Mouse (Mus musculus): Measurements from ENCODE around the gene Pgp.

Gene Pgp

GRCm38 (mm10) chr17:24462932-24463331 is 7.3 kb upstream of the Pgp start:
- no peak for DNase-seq

GRCm38 (mm10) chr17:24463374-24464133 is 6.6 kb upstream of the Pgp start:
- DNase-seq: no peak

GRCm38 (mm10) chr17:24468636-24469246 is 1.5 kb upstream of the Pgp start:
- DNase-seq: no peak

DNA sequence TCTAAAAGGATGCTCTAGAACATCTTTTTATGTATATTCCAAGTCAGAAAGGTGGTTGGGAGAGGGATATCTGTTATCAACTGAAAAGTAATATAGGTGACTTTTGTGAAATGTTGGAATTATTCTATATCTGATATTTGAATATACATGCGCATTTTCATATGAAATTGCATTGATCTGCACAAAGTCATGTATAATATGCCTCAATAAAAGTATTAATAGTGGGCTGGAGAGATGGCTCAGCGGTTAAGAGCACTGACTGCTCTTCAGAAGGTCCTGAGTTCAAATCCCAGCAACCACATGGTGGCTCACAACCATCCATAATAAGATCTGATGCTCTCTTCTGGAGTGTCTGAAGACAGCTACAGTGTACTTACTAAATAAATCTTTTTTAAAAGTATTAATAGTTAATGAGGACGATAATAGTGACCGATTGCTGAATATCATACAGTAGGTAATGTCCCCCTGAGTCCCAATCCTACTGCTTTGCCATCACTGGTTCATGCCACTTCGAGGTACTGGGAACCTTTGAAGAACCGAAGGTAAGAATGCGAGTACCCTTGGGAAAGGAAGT is 769 bp upstream of the Pgp start:
- DNase-seq: no peak

DNA sequence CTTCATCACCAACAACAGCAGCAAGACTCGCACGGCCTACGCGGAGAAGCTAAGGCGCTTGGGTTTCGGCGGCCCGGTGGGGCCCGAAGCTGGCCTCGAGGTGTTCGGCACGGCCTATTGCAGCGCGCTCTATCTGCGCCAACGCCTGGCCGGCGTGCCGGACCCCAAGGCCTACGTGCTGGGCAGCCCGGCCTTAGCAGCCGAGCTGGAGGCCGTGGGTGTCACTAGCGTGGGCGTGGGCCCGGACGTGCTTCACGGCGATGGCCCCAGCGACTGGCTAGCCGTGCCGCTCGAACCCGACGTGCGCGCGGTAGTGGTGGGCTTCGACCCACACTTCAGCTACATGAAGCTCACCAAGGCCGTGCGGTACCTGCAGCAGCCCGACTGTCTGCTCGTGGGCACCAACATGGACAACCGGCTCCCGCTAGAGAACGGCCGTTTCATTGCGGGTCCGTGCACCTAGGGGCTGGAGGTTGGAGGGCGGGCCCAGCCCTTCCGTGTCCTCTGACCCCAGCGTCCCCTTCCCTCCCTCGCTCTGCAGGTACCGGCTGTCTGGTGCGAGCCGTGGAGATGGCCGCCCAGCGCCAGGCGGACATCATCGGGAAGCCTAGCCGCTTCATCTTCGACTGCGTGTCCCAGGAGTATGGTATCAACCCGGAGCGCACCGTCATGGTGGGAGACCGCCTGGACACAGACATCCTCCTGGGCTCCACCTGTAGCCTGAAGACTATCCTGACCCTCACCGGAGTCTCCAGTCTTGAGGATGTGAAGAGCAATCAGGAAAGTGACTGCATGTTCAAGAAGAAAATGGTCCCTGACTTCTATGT is 722 bp downstream of the Pgp start:
- peak; percentile 40 to 67 for DNase-seq

DNA sequence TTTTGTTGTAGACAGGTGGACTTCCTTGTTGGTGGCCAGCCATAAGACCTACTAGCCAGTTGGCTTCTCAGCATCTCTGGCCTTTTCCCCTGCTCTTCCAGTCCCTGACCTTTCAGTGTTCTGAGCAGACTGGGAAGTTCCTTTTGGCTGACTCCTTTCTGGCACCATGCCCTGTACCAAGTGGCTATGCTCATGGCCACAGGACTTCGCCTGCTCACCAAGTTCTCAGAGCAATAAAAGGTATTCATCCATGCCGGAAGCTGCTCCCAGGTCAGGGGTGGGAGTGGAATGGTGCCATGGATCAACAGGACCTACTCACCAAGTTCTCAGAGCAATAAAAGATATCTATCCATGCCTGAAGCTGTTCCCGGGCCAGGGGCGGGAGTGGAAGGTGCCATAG is 2.3 kb downstream of the Pgp start:
- peak; percentile 72 to 78 for DNase-seq

DNA sequence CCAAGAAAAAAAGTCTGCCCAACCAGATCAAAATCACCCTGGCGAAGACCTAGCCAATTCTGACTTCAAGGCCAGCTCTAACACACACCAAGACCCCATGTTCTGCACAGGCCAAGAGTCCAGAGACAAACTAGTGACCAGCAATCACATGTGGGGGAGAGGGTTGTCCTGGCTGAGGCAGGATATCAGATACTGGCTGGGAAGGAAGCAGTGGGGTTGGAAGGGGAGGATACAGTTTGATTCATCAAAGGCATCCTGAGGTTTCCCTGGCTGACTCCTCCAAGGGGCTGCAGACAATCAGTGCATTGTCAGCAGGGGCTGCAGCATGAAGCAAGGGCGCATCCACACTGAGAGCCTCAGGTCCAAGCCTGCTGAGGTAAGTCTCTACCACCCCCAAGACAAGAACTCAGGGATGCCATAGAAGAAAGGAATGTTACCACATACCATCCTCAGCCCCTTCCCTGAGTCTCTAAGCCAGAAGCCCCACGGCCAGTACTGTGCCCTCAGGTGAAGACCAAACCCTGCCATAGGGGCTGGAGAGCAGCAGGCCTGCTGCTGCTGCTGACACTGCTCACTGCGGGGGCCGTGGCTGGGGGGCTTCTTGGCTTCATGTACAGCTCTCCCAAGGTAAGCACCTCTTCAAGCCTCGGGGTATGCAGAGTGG is 3.6 kb downstream of the Pgp start, which contains the start of gene Bricd5:
TSS of gene Bricd5 (plus strand) at position 273 of the 664 bp plus-strand sequence.
- DNase-seq: no peak

DNA sequence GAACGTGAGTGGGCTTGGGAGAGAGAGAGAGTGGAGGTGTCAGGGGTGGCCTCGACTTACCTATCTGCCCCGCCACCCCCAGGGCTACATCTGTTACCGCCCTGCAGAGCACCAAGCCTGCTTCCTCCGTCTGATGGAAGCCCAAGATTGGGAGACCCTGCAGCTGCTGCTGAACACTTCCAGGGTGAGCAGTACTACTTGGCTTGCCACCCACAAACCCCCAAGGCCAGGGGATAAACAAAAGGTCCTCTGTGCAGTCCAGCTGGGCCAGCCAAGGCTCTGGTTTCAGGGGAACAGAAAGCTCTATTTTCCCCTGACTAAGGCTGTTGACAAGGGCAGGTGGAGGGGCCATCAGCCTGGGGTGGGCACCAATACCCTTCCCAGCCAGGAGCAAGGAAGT is 4.4 kb downstream of the Pgp start:
- DNase-seq: peak in 1 of 2 experiments; percentile 24

GRCm38 (mm10) chr17:24475586-24475985 is 5.4 kb downstream of the Pgp start:
- no peak for DNase-seq

DNA sequence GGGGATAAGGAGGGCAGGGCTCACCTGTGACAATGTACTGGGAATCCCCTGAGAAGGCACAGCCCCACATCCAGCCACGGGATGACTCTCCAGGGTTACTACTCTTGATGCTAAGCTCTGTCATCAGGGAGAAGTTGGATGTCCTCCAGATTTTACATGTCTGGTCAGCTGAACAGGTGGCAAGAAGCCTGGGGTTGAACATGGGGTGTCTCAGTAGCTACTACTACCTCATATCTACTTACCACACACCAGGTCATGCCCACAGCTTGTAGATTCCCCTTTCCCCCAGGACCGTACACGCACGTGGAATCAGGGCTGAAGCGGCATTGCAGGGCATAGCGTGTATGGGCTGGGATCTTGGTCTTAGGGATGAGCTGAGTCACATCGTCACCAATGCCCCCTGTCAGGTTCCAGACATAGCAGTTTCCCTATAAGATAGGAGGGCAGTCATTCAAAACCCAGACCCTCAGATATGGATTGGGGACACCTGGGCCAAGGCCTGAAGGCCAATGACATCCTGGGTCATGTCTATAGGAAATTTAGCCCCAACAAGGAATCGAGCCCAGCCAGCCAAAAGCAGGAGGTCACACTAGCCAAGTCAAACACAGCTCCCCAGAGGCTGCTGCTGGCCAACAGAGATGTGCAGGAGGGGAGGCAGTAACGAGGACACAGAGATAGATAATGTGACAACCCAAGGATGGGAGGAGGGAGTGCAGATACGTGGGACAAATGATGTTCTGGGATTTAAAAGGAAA is 6.0 kb downstream of the Pgp start:
- DNase-seq: no peak

DNA sequence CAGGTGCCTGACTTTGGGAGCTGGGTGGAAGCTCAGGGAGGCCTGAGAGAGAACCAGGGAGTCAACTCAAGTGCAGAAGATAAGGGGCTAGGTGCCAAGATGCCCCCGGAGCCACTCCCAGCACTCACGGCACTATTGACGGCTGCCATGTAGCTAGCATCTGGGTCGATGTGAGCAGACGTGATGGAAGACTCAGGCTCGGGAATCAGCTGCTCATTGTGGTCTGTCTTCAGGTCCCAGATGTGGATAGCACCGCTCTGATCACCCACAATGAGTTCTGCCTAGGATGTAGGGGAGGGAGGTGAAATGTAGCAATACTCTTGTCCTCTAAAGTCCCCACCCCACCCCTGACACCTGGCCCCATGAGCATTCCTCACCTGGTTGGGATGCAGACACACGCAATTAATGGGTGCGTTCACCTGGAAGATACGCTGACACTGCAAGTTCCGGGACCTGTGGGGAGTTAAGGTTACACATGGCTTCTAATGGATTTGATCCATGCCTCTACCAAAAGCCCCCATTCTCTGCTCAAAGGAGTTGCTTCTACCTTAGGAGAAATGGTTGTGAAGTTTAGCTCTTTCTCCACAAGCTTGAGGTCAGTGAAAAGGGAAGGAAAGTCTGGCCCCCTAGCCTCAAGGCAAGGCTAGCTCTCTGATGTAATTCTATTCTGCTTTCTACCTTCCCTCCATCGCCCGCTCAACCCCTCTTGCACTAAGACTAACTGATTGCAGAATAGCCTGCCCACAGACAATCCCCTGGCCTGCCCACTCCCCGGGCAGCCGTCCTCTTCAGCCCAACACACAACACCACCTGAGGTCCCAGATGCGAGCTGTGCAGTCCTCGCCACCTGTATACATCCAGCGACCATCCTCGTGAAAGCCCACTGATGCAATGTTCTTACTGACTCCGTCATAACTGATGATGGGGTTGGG is 7.1 kb downstream of the Pgp start:
- no peak for DNase-seq

- DNase-seq: peak in 1 of 2 experiments; percentile 52
Observed at GRCm38 (mm10) chr17:24477985-24478600, 7.9 kb downstream of the Pgp start.

DNA sequence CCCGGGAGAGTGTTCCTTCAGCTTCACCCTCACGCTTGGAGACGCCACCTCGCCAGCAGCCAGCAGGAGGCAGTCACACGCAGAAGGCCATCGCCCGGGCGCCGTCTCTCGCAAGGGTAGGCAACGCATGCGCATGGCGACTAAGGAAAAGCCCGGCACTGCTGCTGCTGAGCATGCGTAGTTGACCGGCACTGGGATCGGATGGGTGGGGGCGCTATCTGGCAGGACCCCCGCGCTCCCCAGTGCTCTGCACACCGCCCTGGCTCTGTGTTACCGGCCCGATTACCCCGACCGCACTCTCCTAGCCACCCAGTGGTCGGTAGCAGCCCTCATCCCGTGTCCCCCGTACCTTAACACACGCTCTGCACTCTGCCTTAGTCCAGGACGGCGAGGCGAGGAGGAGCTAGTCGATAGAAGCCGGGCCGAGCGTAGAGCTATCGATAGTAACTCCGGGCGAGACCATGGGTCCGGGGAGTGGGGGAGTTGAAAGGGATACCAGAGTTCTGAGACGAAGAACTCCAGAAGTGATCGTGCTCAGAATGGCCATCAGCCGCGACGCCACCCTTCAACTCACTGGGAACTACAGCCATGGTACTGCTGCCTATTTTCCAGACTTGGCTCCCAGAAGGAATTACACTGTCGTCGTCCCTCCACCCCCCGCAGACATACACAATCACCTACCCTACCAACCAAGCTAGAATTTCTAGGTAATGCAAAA is 8.6 kb downstream of the Pgp start, which contains the start of gene Mlst8:
TSS of gene Mlst8 (minus strand) at position 416 of the 718 bp plus-strand sequence.
- DNase-seq: peak; percentile 97 to 99

DNA sequence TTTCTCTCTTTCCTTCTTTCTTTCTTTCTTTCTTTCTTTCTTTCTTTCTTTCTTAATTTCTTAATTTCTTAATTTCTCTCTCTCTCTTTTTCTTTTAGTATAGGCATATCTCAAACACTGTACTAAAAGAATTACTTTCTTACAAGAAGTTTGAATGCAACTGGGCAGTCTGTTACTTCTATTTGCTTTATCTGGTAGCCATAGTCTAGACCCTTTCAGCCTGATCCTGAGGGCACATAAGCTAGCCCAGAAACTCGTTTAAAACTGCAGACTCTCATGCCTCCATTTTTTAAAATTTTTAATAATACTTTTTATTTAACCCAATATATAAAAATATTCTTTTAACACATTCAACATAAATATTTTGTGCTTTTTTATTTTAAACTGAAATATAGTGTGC is 9.2 kb downstream of the Pgp start:
- DNase-seq: no peak

DNA sequence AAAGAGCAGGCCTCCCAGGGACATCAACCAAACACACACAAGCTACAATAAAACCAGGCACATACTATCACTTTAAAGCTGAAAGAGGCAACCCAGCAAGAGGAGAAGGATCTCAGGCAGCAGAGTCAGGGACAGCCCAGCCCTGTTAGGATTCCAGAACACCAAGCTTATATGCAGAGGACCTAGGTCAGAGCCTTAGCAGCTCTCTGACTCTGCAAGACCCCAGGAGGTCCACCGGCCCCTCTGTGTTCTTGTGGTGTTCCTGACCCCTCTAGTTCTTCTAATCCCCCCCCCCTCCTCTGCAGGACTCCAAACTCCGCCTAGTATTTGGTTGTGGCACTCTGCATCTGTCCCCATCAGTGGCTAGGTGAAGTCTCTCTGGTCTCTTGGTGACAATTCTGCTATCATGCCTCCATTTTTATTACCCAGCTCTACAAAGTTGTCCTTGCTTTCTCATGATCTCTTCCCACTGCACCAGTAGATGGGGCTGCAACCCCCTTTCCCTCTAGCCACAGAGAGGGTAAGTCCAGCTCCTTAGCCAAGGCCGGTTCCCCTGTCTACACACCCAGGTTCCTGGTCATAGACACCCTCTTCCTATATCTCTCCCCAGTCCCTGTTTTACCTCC is 10.1 kb downstream of the Pgp start:
- no peak for DNase-seq

DNA sequence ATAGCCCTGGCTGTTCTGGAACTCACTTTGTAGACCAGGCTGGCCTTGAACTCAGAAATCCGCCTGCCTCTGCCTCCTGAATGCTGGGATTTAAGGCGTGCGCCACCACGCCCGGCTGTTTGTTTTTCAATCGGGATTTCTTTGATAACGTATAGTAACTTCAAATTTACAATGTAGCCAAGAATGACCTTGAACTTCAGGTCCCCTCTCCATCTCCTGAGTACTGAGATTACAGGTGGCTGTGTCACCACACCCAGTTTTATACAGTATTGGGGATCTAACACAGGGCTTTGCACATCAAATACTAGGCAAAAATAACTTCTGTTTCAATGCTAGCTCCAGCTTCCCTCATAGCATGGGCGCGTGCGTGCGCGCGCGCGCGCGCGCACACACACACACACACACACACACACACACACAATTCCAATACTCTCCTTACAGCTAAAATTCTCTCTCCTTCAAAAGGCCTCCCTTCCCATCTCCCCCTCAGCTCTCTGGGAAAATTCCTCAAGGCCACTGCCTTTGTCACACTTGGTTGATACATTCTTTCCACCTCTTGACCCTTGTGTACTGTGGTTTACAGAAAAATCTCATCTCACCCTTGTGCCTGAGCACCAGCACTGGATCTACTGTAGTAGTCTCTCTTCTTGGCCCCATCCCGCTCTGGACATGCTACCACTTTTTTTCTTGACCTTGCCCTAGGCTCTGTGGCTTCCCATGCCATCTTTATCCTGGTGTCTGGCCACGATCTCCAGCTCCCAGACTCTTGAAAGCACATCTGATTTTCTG is 11.0 kb downstream of the Pgp start:
- no peak for DNase-seq

GRCm38 (mm10) chr17:24483495-24483894 is 13.3 kb downstream of the Pgp start:
- DNase-seq: no peak
